Mouse (Mus musculus) right cerebral cortex, adult 18-20 months (tissue): ENCODE data around the gene Csrp2.

Experiments
- DNase-seq: peaks from one replicate; pipeline ENCODE4 v3.0.0; 2022; ENCODE audit warnings: mixed read lengths

Csrp2 gene

GRCm38 (mm10) chr10:110919531-110920343 lies at the start of gene Csrp2:
TSS of gene Csrp2 (plus strand) at chr10:110919789.
- DNase-seq: peak; percentile 56

- DNase-seq: no peak
These were observed 44.7 kb upstream of the Csrp2 start for GRCm38 (mm10) chr10:110874853-110875252.

DNA sequence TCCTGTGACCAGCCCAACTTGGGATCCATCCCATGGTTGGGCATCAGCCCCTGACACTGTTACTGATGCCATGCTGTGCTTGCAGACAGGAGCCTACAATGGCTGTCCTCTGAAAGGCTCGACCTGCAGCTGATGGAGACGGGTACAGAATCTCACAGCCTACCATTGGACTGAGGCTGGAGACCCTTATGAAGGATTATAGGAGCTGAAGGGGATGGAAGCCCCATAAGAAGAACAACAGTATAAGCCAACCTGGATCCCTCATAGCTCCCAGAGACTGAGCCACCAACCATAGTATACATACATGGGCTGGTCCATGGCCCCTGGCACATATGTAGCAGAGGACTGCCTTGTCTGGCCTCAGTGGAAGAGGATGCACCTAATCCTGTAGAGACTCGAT lies 42.6 kb upstream of the Csrp2 start:
- no peak for DNase-seq

GRCm38 (mm10) chr10:110877851-110878250 lies 41.7 kb upstream of the Csrp2 start:
- DNase-seq: no peak

- no peak for DNase-seq
These were observed 40.9 kb upstream of the Csrp2 start for GRCm38 (mm10) chr10:110878641-110879040.

GRCm38 (mm10) chr10:110879426-110880066 lies 40.0 kb upstream of the Csrp2 start:
- no peak for DNase-seq

DNA sequence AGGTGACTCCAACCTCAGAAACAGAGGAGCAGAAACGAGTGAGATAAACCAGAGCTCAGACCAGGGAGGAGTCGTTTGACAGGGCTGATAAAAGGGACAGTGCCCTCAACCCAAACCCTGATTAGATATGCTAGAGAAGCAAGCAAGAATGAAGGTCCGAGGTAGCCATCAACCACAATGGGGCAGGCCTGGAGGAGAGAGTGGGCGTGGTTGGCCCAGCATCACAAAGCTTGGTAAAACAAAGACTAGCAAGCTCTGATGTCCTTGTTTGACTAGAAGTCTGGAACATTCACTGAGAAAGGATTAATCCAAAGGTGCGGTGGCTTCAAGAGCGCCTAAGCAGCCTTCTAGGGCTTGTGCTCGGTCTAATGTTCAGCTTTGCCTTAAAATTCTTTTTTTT lies 38.2 kb upstream of the Csrp2 start:
- no peak for DNase-seq

GRCm38 (mm10) chr10:110882701-110883100 lies 36.9 kb upstream of the Csrp2 start:
- no peak for DNase-seq

DNA sequence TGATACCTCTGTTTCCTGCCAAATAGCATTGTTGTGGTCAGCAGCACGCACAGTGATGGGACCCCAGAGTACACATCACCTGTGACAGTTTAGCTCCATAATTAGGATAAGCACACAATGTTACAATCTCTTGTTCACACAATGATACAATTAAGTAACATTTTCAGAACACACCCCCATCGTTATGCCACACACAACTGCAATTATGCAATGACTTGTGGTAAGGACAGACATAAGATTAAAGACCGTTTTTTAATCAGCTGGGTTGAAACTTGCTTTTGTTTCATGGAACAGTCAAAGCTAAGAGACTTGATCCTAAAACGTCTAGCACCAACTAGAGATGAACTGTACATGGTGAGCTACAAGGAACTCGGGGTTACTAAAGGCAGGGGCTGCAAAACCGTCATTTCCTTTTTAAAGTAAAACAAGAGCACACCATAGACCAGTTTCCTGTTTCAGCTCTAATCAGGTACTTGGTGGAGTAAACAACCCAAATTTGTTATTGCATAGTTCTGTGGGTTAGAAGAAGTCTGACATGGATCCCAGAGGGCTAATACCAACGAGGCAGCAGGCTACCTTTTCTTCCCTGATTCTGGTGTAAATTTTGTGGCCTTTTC lies 28.8 kb upstream of the Csrp2 start:
- no peak for DNase-seq

DNA sequence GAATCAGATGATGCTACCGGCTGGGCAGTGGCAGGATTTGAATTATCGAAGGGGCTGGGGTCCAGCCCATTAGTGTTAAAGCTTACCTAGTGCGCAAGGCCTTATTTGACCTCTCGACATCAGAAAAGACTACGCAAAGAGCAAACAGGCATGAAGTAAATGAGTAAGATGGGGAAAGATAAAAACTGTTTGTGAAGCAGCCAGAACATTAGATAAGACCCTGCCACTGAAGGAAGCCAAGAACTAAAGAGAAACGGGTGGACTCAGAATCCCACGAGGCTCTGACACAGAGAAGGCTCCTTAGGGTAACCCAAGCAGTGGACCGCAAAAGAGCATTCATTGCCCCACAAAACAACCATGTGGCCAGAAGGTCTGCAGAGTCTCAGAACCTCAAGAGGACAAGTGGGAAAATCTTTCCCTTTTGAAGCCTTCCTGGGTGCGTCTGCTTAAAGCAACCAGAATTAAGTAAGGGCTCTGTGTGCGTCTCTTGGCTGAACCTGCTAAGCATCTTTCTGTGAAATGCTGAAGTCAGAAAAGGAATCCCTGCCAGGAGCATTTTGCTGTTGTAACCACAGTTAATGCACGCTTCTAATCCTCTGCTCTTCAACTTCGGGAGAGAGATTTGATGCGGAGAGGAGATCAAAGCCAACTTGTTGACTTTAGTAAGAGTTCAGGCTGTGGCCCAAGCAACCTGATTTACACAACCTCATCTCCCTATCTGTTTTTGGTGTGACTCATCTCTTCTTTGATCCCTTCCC lies 19.7 kb upstream of the Csrp2 start:
- DNase-seq: no peak

GRCm38 (mm10) chr10:110903862-110904261 lies 15.7 kb upstream of the Csrp2 start:
- DNase-seq: no peak

DNA sequence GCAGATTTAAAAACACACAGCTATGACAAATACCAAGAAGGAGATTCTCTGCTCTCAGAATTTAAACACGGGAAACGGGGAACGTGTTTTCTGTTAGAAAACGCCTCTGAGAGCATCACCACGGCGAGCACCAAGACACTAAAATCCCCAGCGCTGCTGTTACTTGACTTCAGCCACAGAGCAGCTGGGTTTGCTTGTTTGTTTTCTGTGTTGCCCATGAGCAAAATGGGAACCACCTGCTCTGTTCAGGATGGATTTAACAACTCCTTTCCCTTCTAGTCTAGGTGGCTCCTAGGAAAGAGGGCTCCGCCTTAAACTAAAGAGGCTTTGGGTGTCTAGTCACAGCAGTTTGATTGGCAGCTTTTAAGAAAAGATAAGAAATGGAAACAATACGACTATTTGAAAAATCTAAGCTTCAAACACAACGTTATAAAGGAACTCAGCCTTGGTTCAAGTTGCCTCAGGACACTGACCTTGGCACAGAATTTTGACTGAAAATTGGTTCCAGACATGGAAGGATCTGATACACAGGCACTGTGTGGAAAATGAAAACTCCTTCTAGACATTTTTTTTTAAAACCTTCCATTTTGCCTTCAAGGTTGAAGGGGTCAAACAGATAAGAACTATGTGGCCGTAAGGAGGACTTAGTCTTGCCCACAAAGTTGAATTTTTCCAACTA lies 2.8 kb upstream of the Csrp2 start:
- DNase-seq: no peak

DNA sequence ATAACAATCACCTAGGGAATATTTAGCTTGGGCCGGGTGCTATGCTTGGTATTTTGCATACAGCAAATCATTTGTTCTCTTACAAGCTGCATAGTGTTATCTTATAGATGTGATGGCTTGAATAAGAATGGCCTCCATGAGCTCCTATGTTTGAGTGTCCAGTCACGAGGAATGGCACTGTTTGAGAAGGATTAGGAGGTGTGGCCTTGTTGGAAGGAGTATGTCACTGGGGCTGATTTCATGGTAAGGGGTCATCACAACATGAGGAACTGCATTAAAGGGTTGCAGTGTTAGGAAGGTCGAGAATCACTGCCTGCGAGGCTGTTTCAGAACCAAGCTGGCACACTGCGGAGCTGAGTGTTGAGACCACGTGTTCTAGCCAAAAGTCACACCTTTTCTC lies 2.1 kb upstream of the Csrp2 start:
- no peak for DNase-seq

DNA sequence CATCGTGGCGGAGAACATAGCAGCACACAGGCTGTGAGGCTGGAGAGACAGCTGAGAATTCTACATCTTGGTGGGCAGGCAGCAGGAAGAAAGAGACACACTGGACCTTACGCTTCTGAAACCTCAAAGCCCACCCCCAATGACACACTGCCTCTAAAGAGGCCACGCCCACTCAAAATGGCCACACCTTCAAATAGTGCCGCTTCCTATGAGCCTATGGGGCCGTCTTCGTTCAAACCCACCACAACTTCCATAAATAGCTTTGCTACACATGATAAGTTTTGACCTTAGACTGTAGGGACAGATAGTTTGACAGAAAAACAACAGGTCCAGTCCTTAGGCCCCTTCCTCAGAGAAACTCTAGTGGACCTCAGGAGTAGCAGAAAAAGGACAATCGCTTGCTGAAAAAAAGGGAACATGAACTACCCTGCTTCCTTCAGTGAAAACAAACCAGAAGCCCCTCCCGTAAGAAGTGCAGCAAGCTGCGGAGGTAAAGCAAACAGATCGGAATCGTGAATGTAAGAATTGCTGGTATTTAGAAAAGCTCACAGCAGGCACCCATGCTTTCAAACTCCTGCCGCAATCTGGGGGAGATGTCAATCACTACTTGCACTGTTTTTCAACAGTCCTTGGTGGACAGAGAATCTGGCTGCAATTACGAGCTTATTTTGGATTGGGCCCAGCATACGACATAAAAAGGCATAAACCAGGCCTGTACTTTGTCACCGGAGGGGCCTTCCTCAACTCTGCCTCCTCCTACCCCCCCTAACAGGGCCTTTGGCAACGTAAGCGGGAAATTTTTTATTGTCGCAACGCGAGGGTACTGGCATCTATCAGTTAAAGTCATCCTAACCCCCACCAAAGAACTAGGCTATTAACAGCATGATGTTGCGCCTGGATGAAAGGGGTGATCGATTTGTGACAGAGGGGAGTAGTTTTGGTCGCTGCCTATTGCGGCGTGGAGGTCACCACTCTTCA lies 886 bp upstream of the Csrp2 start:
- no peak for DNase-seq

- DNase-seq: no peak
These were observed 870 bp downstream of the Csrp2 start for GRCm38 (mm10) chr10:110920368-110920950.

- no peak for DNase-seq
These were observed 2.3 kb downstream of the Csrp2 start for GRCm38 (mm10) chr10:110921890-110922289.

DNA sequence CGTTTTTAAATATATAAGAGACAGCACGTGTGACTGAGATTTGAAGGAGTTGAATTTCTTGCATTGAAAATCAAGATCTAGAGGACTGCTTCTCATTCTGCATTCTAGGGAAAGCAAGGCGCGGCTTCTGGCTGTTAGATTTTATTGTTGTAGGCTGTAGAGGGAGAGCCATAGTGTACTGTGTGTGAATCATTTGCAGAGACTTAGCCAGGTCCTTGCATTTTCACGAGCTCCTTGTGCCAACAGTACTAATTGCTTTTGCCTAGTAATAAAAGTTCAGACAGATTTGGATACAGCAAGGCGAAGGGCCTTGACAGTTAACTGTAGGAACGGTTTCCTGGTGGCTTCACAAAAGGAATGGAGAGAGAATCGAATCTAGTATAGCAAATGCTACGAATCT lies 3.0 kb downstream of the Csrp2 start:
- DNase-seq: no peak

DNA sequence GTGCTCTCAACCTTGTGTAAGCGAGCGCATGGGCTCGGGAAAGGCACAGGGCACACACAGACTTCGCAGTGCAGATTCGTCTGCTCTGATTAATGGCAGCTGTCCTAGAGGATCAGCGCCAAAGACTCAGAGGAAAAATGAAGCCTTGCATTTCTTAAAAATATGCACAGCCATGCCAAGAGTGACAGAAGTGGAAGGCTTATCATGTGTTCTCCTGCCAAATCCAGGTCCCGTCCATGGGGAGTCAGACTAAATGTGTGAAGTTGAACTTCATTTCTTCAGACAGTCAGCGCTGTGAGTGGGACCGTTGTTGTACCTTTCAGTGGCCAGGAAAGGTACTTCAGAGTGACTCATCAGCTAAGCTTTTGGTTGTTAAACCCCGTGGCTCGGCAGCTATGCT lies 7.9 kb downstream of the Csrp2 start:
- no peak for DNase-seq

DNA sequence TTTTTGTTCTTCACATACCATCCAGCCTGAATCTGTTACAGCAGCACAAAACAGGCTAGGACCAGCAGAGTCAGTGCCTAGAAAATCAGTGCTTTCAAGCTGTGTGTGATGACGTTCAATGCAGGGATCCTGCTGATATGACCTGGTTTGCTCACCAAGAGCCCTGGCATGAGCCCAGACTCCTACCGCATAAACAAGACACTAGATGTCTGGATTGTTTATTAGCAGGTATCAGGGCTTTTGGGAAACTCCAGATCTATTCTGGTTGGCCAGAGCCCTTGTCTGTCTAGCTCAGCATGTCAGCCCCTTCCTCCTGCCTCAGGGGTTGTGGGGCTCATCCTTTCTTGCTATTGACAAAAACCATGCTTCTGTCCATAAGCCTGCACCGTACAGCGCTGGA lies 10.2 kb downstream of the Csrp2 start:
- no peak for DNase-seq

GRCm38 (mm10) chr10:110931161-110931912 lies 11.7 kb downstream of the Csrp2 start:
- DNase-seq: no peak
